Mouse (Mus musculus): ENCODE measurements around the gene Olfr325.

Olfr325 gene

DNA sequence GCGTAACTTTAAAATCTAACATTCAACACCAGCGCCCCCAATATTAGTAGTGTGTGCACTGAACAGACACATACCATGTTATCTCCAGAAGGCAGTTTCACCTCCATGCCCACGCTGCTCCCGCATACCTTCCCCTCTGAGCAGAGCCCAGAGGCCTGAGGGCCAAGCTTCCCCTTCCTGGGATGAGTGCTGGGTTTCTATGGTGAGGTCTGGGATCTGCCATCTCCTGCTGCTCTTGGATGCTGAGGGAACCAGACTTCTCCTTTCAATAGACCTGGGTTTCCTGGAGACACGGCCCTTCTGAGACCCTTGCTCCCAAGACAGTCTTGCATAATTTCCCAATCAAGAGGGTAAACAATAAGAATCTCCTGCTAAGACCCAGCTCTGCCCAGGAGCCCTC is 52.9 kb downstream of the Olfr325 start, which contains the start of gene Olfr323:
Gene Olfr323, minus strand, starts transcription at position 101 of the 400 bp plus-strand sequence.
- DNase-seq (ENCODE audit: low spot score in 2 of 2): no peak
